Mouse (Mus musculus): Measurements from ENCODE around the gene Sppl2c.
A peak's percentile ranks its signal among the peaks of the same experiment; 100 is the strongest.

The Sppl2c gene

DNA sequence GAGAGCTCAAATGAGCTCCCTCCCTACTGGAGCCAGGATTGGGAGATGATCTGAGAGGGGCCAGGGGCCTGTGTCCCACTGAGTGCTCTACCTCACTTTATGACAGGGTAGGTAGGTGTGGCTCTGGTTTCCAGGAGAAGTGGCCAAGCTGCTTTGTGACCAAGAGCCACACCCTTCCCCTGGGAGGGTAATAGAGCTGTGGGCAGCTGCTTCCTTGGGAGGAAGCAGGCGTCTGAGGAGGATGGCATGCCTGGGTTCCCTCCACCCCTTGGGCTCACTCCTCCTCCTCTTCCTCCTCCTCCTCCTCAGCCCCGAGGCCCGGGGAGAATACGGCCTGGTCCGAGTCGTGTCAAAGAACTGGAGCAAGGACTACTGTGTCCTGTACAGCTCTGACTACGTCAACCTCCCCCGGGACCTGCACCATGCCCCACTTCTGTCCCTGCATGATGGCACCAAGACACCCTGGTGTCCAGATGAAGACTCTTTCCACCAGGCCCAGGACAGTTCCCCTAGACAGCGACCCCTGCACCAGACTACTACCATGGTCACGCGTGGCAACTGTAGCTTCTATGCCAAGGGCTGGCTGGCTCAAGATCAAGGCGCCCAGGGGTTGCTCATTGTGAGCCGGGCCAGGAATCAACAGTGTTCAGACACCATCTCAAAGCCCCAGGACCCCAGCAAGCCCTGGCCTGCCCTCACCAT is at the start of gene Sppl2c:
Gene Sppl2c, plus strand, starts transcription at position 193 of the 702 bp plus-strand sequence.
- DNase-seq = no peak

DNA sequence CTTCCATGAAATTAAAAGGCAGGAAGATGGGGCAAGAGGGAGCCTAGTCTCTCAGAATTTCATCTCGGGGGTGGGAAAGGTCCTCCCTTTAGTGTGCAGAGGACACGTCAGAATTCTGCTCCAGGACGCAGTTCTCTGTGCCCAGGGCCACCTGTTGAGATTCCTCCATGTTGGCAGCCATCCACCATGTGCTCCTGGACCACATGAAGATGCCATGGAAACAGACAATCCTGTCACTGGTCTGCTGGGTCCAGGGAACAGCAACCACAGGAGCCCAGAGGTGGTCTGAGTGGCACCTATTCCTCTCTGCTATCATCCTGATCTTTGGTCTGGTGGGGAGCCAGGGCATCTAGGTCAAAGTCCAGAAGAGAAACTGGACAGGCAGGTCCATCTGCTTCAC is 47.2 kb upstream of the Sppl2c start:
- DNase-seq = no peak

DNA sequence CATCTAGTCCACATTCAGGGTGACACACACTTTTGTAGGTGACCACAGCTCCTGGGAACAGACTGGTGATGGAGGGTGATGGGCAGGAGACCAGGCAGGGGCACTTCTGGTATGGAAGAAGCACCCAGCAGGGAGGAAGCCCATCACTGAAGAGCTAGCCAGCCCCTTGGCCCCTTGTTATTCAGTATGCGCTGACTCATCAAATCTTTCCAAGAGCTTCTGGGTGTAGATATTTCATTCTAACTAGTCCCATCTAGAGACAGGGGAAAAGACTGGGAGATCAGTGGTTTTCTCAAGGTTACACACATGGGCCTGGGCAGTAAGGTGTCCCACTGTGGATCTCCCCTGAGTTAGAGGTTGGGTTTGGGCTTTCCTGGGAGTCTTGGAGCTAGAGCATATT is 41.2 kb upstream of the Sppl2c start:
- DNase-seq = no peak

DNA sequence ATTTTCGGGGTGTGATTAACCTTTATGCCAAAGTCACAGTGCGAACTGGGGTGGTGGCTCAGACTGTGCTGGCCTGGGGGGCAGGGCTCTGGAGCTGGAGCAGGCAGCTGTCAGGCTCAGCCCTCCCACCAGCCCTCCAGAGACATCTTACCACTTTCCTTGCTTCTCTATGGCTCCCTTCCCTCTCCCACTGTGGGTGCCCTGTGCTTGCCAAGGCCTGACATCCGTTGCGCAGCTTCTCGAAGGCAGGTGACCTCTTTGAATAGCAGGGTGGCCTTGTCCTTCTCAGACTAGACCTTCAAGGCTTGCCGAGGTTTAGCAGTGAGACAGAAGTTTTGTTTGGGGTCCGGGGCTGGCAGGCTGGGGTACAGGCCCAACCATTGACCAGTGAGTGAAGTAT is 37.3 kb upstream of the Sppl2c start:
- no peak for DNase-seq

DNA sequence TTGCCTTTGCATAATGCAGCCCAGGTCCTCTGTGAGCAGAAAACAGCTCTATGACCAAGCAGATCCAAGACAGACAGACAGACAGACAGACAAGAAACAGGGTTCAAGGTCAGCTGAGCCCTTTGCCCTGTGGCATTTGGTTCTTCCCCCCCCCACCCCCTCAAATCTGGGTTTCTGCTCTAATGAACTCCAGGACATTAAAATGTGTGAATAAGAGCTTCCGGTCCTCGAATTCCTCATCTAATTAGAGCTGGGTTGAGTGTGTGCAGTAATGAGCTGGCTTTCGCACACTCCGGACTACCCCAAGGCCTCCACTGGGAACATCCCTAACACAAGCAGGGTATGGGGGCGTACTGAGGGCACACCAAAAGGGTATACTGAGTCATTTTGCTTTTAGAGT is 35.2 kb upstream of the Sppl2c start:
- no peak for DNase-seq

DNA sequence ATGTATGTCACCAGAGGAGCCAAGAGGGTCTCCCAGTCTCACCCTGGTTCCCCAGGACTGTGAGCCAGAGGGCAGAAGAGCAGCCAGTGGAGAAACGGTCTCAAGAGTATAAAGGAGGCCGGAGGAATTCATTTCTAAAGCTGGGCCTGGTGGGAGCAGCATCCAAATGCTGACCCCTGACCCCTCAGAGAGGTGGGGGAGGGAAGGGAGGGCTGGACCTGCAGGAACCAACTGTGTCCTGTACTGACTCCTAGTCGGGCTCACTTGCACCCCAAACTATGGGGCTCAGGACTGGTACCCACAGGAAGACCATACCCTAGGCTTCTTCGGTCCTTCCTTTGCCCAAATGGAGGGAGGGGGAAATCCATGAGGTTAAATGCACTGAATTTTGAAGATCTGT is 31.8 kb upstream of the Sppl2c start:
- no peak for DNase-seq

DNA sequence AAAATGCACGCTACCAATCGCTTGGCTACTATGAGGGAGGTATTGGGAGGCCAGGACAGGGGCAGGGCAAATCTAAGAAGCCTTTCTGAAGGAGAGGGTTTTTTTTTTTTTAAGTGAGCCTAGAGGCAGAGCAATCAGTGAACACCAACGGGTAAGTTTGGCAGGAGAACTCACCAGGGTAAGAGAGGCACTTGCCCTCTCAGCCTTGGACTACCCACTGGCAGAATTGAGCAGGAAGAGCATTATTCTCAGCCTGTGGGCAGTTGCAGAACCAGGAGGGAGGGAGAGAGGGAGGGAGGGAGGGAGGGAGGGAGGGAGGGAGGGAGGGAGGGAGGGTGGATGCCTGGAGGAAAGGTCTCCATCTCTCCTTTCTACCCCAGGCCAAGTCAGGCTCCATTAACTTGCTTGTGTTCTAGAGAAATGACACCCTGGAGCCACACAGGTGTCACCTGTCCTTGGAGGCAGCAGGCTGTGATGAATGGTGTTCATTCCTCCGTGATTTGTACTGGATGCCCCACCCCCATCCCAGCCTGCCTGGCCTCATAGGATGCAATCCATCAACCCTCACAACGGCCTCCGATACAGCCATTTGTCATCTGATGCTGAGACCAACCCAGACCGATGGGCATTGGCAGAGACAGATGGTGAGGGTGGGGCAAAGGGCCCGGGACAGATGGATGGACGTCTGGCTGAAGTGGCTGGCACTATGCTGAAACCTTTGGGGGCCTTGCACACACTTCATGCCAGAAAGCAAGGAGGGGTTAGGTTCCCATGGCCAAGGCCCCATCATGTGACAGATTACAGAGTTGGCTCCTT is 31.1 kb upstream of the Sppl2c start:
- DNase-seq = no peak

DNA sequence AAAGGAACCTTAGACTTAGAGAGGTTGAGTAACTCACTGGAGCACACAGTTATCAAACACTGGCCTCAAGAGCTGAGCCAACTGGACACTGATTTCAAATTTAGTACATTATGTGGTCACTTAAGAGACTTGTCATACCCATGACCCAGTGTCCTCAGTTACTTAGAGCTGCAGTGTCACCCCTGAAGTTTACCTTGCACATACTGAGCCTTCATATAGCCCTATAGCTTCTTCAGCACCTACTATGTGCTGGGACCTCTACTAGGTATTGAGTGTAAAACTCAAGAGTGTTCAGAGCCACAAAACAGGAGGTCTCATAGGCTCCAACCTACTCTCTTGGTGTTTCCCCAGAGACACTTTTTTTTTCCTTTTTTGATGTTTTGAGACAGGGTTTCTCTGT is 30.2 kb upstream of the Sppl2c start:
- no peak for DNase-seq

DNA sequence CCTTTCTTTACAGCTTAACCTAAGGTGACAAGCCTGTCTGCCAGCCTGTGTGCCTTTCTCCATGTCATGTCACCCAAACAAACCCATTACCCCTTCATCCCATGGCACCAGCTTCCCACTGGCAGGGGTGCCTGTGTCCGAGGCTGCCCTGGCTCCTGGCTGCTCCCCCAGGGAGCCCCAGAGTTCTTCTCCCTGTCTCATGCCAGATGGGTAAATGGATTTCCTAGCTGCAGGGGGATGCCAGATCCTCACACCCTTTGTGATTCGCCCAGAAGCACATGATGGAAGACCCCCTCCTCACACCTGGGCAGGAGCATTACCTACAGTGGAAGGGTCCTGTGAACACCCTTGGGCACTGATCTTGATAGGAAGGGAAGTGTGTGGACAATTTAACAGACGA is 29.7 kb upstream of the Sppl2c start:
- no peak for DNase-seq

DNA sequence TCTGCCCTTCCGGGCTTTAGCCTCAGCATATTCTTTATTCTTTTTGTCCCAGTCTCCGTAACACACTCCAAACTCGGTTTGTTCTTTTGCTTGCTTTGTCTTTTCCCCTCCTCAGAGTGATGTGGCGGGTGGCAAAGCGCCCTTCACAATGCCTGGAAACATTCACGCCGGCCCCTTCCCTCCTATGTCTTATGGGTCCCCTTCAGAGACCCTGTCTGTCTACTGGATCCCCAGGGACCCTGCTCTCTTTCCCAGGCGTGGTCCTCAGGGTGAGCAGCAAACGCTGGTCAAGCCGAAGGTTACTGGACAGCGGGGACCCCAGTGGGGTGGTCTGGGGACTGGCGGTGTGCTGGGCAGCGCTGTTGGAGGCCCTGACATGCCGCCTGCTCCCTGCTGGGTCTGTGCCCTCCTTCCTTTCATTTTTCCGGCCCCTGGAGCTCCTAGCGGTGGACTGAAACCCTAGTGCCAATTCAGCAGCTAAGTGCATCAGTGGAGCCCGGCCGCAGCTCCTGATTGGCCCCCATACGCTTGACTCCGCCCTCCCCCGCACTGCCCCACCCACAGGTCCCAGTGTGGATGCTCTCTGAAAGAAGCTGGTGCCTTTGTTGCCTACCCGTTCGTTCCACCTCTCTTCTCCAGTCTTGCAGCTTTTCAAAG is 28.4 kb upstream of the Sppl2c start:
- peak; percentile 17 to 45 for DNase-seq

DNA sequence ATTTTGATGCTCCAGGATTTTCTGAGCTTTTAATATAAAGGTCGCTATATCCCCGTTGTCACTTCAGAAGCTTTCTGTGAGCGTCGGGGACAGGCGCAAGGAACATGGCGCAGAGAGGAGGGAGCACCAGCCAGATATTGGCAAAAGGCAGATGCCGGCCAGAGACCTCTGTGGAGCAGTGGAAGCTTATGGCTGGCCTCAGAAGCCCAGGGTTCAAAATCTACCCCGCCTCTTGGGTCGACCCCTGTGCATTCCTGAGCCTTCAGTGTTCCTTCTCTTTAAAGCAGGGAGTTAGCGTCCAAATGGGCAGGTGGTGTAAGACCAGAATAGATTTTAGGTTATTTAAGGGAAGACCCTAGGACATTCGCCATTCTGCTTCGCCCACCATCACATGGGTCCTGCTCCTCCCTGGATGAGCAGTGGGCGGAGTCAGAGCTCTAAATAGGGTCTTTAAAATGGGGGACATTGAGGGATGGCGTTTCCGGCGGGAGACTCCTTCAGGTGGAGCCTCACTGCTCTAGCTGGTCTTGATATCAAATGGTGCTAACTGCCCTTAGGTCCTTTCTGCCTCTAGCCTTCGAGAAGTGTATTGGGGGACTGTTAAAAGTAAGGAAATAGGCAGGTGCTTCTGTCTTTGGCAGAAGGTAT is 27.7 kb upstream of the Sppl2c start:
- no peak for DNase-seq

DNA sequence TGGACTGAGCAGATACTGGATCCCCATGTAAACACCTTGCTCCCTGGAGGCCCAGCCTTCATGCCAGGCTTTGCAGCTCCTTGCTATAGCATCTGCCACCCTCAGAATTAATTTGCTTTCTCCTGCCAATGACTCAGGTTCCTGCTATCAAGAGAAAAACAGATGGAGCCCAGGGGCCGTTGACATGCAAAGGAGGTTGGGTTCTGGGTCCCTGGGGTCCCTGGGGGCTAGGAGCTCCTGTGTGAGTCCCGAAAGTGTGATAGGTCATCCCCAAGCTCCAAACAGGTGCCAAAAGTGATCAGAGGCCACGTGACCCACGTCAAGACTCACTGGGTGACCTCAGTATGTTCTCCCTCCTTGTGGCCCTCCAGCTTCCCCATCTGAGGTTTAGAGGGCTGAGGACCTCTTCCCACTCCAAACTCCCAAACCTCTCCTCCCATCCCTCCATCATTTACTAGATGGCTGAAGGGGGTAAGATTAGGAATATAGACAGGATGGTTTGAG is 26.3 kb upstream of the Sppl2c start:
- no peak for DNase-seq

DNA sequence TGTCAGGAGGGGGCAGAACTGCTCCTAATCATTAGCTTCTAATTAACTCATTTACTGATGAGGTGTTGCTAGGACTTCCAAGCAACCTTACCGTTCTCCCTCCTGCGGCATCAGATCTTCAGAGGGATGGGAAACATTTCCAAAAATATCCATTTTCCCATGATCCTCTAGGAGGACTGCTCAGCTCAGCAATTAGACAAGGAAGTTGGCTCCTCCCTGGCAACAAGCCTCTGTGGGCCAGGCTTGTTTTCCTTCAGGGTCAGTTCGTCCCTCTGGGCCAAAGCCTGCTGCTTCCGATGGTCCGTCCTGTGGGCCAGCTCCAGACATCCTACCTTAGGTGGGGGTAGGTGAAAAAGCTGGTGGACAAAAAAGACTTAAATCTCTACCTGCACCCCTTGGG is 25.0 kb upstream of the Sppl2c start:
- DNase-seq = no peak

DNA sequence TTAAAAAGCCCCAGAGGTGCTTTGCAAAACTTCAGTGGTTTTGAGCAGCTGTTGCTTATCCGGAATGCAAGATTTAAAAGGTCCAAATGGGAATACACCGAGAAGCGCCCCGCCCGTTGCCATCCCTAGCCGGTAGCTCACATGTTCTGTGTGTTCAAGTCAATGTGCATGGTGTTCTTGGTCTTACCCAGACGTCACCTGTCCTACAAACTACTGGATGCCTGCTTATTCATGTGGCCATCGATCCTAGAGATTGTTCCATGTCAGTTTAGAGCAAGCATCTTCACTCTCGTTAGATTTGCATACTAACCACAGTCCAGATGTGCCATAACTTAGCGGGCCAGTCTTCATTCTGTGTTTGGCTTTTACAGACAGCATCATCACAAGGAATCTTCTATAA is 21.9 kb upstream of the Sppl2c start:
- DNase-seq = no peak

DNA sequence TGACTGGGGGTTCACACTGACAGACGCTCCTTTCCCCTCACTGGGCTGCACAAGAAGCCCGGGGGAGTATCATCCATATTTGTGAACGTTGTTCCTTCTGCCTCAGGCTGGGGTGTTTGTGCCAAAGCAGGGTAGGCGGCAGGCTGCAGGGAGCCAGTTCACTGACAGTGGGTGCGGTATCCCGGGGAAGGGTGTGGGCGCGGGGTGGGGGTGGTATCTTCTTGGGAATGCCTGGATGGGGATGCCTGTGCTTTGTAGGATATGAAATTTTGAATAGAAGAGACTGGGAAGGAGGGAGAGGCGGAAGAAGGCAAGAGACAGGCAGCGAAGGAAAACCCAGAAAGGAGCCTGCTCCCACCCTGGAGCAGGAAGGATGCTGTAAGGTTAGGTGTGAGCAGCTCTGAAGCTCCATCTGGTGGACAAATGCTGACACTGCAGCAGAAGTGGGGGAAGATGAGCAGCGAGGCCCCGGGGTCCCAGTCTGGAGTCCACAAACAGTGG is 14.8 kb upstream of the Sppl2c start:
- DNase-seq = peak; percentile 79 to 81

DNA sequence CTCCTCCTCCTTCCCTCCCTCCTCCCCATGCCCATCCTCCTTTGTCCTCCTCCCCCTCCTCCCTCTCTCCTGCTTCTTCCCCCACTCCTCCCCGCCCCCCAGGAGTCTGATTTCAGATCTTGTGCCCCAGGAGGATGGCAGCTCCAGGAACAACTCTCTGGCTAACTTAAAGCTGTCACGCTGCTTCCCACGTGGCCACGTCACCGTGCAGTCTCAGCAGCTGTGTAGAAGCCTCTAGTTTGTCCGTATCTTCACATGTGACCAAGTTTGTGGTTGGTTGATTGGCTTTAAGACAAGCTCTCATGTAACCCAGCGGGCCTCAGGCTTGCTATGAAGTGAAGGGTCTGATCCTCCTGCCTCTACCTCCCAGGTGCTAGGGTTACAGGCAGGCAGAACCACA is 7.2 kb upstream of the Sppl2c start:
- DNase-seq = no peak

DNA sequence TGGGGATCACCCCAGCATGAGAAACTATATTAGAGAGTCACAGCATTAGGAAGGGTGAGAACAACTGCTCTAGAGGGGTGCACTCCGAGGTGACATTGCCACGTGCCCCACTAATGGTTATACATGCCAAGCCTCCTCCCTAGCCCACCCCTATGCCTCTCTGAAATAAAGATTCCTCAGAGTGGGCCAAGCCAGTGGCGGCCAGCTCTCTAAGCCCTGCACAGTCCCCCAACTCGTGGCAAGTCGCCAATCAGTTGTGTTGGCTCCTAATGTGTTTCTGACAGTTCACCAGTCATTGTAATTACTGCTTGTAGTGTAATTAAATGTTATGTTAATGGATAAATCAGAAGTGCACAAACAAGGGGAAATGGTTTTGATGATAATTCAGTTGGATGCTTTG is 6.3 kb upstream of the Sppl2c start:
- DNase-seq = no peak

DNA sequence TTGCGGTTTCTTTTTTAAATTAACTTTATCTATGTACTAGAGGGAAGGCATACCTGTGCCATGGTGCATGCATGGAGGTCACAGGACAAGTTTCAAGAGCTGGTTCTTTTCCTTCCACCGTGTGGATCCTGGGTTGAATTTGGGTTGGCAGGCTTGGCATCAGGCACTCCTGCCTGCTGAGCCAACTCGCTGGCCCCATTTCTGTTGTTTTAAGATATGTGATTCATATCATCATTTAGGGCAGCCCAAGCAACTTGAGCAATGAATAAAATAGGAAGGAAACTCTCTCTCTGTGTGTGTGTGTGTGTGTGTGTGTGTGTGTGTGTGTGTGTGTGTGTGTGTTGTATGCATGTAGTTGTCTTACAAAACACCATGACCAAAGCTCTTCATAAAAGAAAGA is 4.0 kb upstream of the Sppl2c start:
- DNase-seq = no peak

DNA sequence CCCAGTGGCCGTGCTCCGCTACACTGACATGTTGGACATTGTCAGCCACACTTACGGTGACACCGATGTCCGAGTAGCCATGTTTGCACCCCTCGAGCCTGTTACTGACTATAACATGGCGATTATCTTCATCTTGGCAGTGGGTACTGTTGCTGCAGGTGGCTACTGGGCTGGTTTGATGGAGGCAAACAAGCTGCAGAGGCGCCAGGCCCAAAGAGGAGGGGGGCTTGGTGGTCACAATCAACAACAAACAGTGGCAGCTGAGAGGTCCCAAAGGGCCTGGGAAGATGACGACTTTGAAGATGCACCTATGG is 667 bp downstream of the Sppl2c start:
- DNase-seq = no peak

DNA sequence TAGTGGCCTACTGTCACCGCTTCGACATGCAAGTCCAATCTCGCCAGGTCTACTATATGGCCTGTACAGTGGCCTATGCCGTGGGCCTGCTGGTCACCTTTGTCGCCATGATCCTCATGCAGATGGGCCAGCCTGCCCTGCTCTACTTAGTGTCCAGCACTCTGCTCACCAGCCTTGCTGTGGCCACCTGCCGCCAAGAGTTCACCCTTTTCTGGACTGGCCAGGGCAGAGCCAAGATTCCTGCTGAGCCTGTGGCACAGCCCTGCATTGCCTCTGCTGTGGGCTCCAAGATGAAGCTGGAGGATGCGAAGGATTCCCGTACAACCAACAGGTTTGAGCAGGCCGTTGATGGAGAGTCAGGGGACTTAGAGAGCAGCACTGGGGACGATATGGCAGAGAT is 1.6 kb downstream of the Sppl2c start:
- no peak for DNase-seq

DNA sequence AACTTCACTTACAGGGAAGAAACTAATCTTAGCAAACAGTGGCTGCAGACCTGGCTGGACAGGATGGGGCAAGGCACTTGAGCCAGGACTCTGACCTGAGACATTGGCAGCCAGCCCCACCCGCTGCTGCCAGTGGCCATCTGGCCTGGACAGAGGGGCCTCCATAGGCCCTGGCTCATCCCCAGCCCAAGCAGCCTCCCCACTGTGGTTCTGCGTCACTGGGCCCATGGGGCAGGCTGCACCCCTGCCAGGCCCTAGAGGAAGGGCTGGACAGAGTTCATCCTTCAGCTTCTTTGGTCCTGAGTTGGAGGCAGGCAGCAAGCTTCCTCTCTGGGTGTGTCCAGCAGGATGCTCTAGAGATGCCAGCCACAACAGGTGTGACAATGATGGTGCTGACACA is 3.9 kb downstream of the Sppl2c start:
- DNase-seq = no peak

DNA sequence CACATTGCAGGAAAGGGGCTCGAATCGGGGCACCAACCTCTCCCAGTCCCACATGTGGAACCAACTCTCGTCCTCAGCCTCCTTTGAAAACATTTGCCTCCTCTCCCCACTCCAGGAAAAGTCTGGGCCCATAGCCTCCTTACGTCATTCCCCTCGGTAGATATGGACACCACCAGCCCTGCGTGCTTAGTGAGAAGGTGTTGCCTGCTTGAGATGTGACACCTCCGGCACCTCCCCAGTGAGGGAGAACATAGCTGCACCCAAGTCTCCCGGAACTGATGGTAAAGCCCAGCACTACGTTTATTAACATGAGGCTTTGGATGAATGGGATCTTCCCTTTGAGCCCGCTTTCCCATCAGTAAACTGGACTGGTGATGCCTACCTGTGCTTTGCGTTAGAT is 9.3 kb downstream of the Sppl2c start:
- DNase-seq = no peak

DNA sequence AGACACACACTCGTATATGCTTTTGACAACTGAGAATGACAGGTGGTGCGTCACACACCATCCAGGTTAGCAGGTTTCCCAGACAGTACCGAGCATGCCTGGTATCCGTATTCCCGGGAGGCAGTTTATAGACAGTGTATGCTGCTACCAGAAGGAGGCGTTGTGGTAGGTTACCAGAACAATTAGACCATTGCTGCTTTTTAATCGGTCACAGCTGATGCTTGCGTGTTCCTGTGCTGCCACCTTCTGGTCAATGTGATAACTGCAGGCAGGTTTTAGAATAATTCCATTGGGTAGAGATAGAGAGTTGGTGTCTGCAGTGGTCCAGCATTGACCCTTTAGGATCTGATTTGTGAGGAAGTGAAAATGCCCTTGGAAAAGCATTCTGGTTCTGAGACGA is 9.7 kb downstream of the Sppl2c start:
- peak; percentile 87 for DNase-seq
